Mouse (Mus musculus) forebrain, postnatal 0 days (tissue): Measurements from ENCODE around the gene Nrxn3. TPM values are rescaled to one million over a fixed set of nuclear protein-coding genes. Genes with fewer than 3 reads are reported as not detected.

Experiments used
- ATAC-seq: fragments of 200-750 bp; cut with Nextera tagmentation; 2 replicates; pipeline ENCODE4 v1.8.0; 2017; ENCODE audit warnings: mild to moderate bottlenecking, moderate library complexity
- DNase-seq: peaks from one replicate; pipeline ENCODE4 v3.0.0-alpha.2; 2015
- H3K27ac ChIP-seq: fragments of 300-500 bp; sonication (generic); 2 replicates; pipeline ENCODE4 v1.5.1; 2014; ENCODE audit warnings: low read depth, mild to moderate bottlenecking, antibody characterized with exemption, low read length, moderate library complexity, mixed read lengths
- H3K27me3 ChIP-seq: fragments of 300-500 bp; sonication (generic); 2 replicates; pipeline ENCODE4 v1.6.1; 2014; ENCODE audit warnings: mild to moderate bottlenecking, low read length, mixed read lengths; ENCODE audit not compliant: insufficient read depth
- H3K36me3 ChIP-seq: fragments of 300-500 bp; sonication (generic); 2 replicates; pipeline ENCODE4 v1.6.1; 2014; ENCODE audit warnings: mild to moderate bottlenecking, moderate library complexity; ENCODE audit not compliant: insufficient read depth
- H3K4me1 ChIP-seq: fragments of 300-500 bp; sonication (generic); 2 replicates; pipeline ENCODE4 v1.6.1; 2014; ENCODE audit warnings: antibody characterized with exemption; ENCODE audit not compliant: insufficient read depth
- H3K4me2 ChIP-seq: fragments of 300-500 bp; sonication (generic); 2 replicates; pipeline ENCODE4 v1.6.1; 2014; ENCODE audit warnings: low read depth, mild to moderate bottlenecking, moderate library complexity
- H3K4me3 ChIP-seq: fragments of 300-500 bp; sonication (generic); 2 replicates; pipeline ENCODE4 v1.5.1; 2014; ENCODE audit warnings: low read depth, low read length, mixed read lengths
- H3K9ac ChIP-seq: fragments of 300-500 bp; sonication (generic); 2 replicates; pipeline ENCODE4 v1.6.1; 2014; ENCODE audit warnings: mild to moderate bottlenecking
- H3K9me3 ChIP-seq: fragments of 300-500 bp; sonication (generic); 2 replicates; pipeline ENCODE4 v1.6.1; 2016; ENCODE audit warnings: low read length
- CTCF ChIP-seq: sonication (generic); IDR thresholded peaks from 2 replicates; pipeline ENCODE4 v1.5.1; 2016; ENCODE audit warnings: antibody characterized with exemption, control low read depth, low read depth
- WGBS: fragments of 180-500 bp; shearing (Covaris S2); extraction: QIAGEN DNeasy Blood & Tissue Kit; methylation state at CpG from one replicate; pipeline ENCODE4 v1.1.7; 2014; 5-methylcytosine and 5-hydroxymethylcytosine counted together
- polyA plus RNA-seq: library from polyadenylated mRNA; unstranded; fragments of >200 nt; fragmentation: Nextera tagmentation; extraction: Ambion mirVana; gene quantifications from 2 replicates; pipeline ENCODE4 v1.2.1, GENCODE M21; 2015
- total RNA-seq: library from RNA; depleted of rRNA; stranded (reverse); fragments of >200 nt; gene quantifications from 2 replicates; pipeline ENCODE4 v1.2.3, GENCODE M21; 2014

Gene Nrxn3
- total and polyA plus RNA-seq, 2 experiments from 2014 or later: 59.9 to 94.6 TPM

- 0 out of 2 replicates have a peak, but pooled peaks cover 7% of the 10 kb centered on the region for H3K4me1 ChIP-seq
- DNase-seq: peak; percentile 22
- 14% methylated on average over 10 of the region's 10 CpGs for WGBS
- no peaks in the 10 kb centered on the region for H3K9me3 ChIP-seq
- no peak overlapping the region for H3K4me3 ChIP-seq
- TF ChIP-seq CTCF: no peak
- H3K36me3 ChIP-seq: no peaks in the 10 kb centered on the region
- no peak overlapping the region for H3K27ac ChIP-seq
- H3K4me2 ChIP-seq: no peak overlapping the region
- no peaks in the 10 kb centered on the region for H3K27me3 ChIP-seq
- H3K9ac ChIP-seq: no peak overlapping the region
- peak; percentile 71 for ATAC-seq
These were observed 352.0 kb downstream of the Nrxn3 start for GRCm38 (mm10) chr12:89074551-89075295.

DNA sequence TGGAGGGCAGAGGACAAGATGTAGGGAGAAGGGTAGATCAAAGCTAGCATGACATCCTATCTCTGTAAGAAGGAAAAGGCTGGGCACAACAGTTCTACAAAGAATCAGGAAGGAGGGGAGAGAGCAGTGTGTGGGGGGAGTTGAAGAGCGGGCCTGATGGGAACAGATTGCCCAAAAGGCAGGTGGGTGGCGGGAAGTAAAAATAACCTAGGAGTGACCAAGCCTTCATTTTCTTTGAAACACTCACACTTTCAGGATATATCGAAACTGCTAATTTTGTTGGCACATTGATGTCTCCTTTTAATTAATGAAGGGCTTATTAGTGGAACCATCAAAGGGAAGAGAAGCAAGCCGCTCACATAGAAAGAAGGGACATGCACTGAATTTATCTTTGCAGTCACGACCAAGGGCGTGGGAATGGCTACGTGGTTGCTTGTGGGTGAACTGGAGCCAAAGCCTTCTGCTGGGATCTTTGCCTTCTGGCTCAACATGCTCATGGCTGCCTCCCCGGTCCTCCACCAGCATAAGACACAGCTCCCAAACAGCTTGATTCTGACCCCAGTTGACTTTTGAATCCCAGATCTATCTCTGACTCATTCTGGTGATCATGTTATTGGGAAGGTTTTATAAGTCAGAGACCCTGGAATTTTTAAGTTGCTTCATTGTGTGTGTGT is 371.3 kb downstream of the Nrxn3 start:
- Histone ChIP-seq H3K4me3 (no peak overlapping the region), H3K4me2 (no peak overlapping the region), H3K27ac (no peak overlapping the region), H3K9me3 (no peaks in the 10 kb centered on the region), H3K36me3 (no peaks in the 10 kb centered on the region), H3K4me1 (no peaks in the 10 kb centered on the region), H3K9ac (no peak overlapping the region), H3K27me3 (no peaks in the 10 kb centered on the region)
- DNase-seq: no peak
- 73% methylated on average over 8 of the region's 8 CpGs for WGBS
- ATAC-seq: no peak
- TF ChIP-seq CTCF: no peak

GRCm38 (mm10) chr12:89097561-89097960 is 374.9 kb downstream of the Nrxn3 start:
- TF ChIP-seq CTCF: no peak
- Histone ChIP-seq H3K36me3 (no peaks in the 10 kb centered on the region), H3K9ac (no peak overlapping the region), H3K9me3 (no peaks in the 10 kb centered on the region), H3K4me1 (no peaks in the 10 kb centered on the region), H3K27ac (no peak overlapping the region), H3K4me3 (no peak overlapping the region), H3K4me2 (no peak overlapping the region), H3K27me3 (no peaks in the 10 kb centered on the region)
- no peak for ATAC-seq
- WGBS: 87% methylated on average over 2 of the region's 2 CpGs
- DNase-seq: no peak

- no peaks in the 10 kb centered on the region for H3K9me3 ChIP-seq
- H3K36me3 ChIP-seq: no peaks in the 10 kb centered on the region
- peak; percentile 87 for DNase-seq
- no peak overlapping the region for H3K9ac ChIP-seq
- peak overlapping the region; percentile 20; the same call in 1 of the 2 replicates for H3K4me3 ChIP-seq
- ATAC-seq: peak; percentile 95
- peak overlapping the region; percentile 39 for H3K4me2 ChIP-seq
- peak; percentile 94 for TF ChIP-seq CTCF
- H3K4me1 ChIP-seq: no peaks in the 10 kb centered on the region
- WGBS: 12% methylated on average over 9 of the region's 9 CpGs
- no peak overlapping the region for H3K27ac ChIP-seq
- H3K27me3 ChIP-seq: no peaks in the 10 kb centered on the region
These were observed 383.5 kb downstream of the Nrxn3 start for GRCm38 (mm10) chr12:89106029-89106733.

DNA sequence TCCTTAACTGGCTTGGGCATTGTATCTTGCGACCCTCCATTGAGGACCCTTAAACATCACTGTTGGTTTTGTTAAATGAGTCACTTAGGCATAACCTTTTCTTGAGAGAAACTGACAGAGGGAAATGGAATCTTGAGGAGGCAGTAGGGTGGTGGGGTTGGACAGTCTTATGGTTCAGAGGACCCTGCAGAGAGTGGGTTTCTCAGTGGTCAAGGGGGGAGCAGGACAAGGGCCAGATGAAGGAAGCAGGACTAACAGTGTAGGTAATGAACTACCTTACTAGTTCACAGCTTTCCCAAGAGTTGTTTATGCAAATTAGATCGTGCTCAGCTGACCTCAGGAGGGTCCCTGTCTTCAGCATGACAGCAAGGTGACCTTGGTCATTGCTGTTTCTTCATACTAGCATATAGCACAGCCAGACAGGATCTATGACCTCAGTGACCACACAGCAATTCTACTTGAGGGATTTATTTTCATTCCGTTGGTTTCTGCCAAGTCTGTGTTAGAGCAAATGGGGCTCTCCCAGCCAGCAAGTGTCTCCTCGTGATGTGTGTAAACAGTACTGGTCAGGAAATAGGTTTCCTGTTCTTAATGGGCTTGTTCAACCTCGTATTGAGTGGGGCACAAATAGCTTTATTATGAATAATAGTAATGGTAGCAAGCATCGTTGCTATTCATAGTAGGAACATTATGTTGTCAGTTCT is 384.4 kb downstream of the Nrxn3 start:
- no peak overlapping the region for H3K27ac ChIP-seq
- H3K4me1 ChIP-seq: 0 out of 2 replicates have a peak, but pooled peaks cover 6% of the 10 kb centered on the region
- no peak overlapping the region for H3K4me3 ChIP-seq
- no peak for TF ChIP-seq CTCF
- H3K9ac ChIP-seq: no peak overlapping the region
- H3K36me3 ChIP-seq: no peaks in the 10 kb centered on the region
- 65% methylated on average over 6 of the region's 6 CpGs for WGBS
- ATAC-seq (no peak), DNase-seq (no peak)
- no peak overlapping the region for H3K4me2 ChIP-seq
- H3K9me3 ChIP-seq: no peaks in the 10 kb centered on the region
- no peaks in the 10 kb centered on the region for H3K27me3 ChIP-seq

GRCm38 (mm10) chr12:89109779-89110335 is 387.2 kb downstream of the Nrxn3 start:
- DNase-seq (peak; percentile 32), ATAC-seq (peak; percentile 50)

More at GRCm38 (mm10) chr12:89109779-89110335, 387.2 kb downstream of the Nrxn3 start:
- no peak for TF ChIP-seq CTCF
- H3K27ac ChIP-seq: peak overlapping the region; percentile 50; the same call in 1 of the 2 replicates
- H3K27me3 ChIP-seq: no peaks in the 10 kb centered on the region
- 0 out of 2 replicates have a peak, but pooled peaks cover 6% of the 10 kb centered on the region for H3K4me1 ChIP-seq
- no peaks in the 10 kb centered on the region for H3K9me3 ChIP-seq
- H3K36me3 ChIP-seq: no peaks in the 10 kb centered on the region
- no peak overlapping the region for H3K4me2 ChIP-seq
- WGBS: 59% methylated on average over 7 of the region's 7 CpGs
- H3K9ac ChIP-seq: no peak overlapping the region
- no peak overlapping the region for H3K4me3 ChIP-seq
